Mouse (Mus musculus): ENCODE measurements around the gene Mki67. TPM values are rescaled to one million over a fixed set of nuclear protein-coding genes. Genes with fewer than 3 reads are reported as not detected.

The Mki67 gene
- polyA plus RNA-seq (2015; fragmentation: Nextera tagmentation; extraction: Ambion mirVana) = 47.3 and 48.4 TPM in 2 replicates

DNA sequence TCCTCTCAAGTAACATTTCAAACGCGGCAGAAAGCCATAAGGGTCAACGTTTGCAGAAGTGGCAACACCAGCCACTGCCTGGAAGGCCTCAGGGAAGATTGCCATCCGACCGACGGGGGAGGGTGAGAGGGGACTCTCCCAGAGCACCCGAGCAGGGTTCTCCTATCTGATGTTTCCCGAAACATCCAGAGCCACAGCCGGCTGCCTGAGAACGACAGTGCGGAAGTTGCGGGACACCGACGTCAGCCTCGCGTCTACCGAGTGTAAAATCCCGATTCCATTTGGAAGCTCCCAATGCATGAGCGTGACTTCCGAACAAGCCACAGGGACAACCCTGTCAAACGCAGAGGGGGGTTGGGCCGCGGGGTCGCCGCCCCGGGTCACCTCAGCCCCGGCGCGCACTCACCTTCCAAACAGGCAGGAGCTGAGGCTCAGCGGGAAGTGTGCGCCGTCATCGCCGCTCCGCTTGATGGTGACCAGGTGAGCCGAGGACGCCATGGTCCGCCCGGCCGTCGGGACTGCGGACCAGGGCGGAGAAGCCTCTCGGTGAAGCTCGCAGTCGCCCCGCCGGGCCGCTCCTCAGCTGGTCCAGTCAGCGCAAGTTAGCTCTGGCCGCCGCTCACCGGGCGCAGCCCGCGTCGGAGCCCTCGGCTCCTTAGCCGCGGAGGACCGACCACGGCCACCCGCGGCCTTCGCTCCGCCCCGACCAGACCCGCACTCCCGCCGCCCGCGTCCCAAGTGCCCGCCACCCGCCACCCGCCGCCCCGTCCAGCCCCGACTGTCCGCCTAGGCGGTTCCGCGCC is at the start of gene Mki67:
Gene Mki67 (minus strand): TSS at position 720 of the 803 bp plus-strand sequence.
- peak; percentile 54 for ATAC-seq (ENCODE audit: insufficient number of reproducible peaks, insufficient read depth, low FRiP score, low TSS enrichment, low read depth)
- Histone ChIP-seq H3K27me3 (no peaks in the 10 kb centered on the region), H3K4me2 (peak within 1 kb of the TSS; percentile 80), H3K4me1 (peaks cover 27% of the 10 kb centered on the region), H3K36me3 (0 out of 2 replicates have a peak, but pooled peaks cover 3% of the 10 kb centered on the region), H3K4me3 (peak within 1 kb of the TSS; percentile 91), H3K27ac (peak within 1 kb of the TSS; percentile 76), H3K9ac (peak within 1 kb of the TSS; percentile 93), H3K9me3 (no peaks in the 10 kb centered on the region)
- under 1% methylated on average over 82 of the region's 82 CpGs for WGBS

DNA sequence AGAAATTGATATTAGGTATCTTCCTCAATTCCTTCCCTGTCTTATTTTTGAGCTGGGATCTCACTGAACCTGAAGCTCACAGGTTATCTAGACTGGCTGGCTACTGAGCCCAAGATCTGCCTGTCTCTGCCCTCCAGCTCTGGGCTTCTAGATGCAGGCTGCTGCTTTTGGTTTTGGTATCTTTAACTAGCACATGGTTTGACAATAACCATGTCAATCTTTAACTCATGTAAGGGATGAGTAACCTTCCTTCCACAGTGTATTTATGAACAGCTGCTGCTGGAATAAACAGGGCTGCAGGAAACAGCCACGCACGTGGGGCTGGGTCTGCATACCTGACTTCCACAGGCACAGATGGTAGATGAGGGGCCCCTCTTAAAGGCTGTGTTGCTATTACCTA is 47.1 kb upstream of the Mki67 start:
- ATAC-seq (ENCODE audit: insufficient number of reproducible peaks, insufficient read depth, low FRiP score, low TSS enrichment, low read depth) = no peak
- H3K27me3 ChIP-seq = no peaks in the 10 kb centered on the region
- H3K4me2 ChIP-seq = no peak overlapping the region
- H3K36me3 ChIP-seq = no peaks in the 10 kb centered on the region
- H3K4me3 ChIP-seq = no peak overlapping the region
- no peak overlapping the region for H3K27ac ChIP-seq
- no peaks in the 10 kb centered on the region for H3K9me3 ChIP-seq
- no peak overlapping the region for H3K9ac ChIP-seq
- H3K4me1 ChIP-seq = no peaks in the 10 kb centered on the region
- 59% methylated on average over 2 of the region's 2 CpGs for WGBS

DNA sequence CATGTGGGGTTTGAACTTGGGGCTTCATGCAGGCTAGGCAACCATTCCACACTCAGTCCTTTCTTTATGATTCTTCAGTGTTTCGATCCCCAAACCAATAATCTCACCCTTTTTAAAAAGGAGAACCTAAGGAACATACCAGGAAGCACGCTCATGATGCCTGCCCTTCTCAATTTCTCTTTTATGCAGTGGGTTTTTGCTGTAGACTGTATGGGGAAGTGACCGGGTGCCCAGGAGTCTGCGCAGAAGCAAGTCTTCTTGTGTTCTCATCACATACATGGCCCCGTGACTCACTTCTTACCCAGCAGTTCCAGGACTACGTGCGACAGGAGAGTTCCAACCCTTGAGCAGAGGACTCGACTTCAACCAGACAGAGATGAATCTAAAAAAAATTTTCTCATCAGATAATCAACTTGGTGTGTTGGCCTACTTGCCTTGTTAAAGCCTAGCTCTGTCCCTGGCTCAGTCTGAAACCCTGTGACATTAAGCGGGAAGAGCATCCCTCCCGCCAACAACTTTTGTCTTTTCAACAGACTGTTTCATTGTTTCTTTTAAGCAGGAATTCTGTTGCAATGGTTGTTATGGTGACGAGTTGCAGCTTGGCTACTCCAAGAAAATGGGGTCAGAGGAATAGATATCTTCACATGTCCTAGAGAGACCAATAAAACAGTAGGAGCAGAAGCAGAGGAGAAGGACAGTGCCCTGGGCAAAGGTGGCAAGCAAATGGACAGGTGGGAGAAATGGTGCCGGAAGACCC is 42.8 kb upstream of the Mki67 start:
- Histone ChIP-seq H3K4me3 (no peak overlapping the region), H3K27ac (no peak overlapping the region), H3K4me2 (no peak overlapping the region), H3K9ac (no peak overlapping the region), H3K4me1 (no peaks in the 10 kb centered on the region), H3K9me3 (no peaks in the 10 kb centered on the region), H3K36me3 (no peaks in the 10 kb centered on the region), H3K27me3 (no peaks in the 10 kb centered on the region)
- 83% methylated on average over 12 of the region's 12 CpGs for WGBS
- no peak for ATAC-seq (ENCODE audit: insufficient number of reproducible peaks, insufficient read depth, low FRiP score, low TSS enrichment, low read depth)

DNA sequence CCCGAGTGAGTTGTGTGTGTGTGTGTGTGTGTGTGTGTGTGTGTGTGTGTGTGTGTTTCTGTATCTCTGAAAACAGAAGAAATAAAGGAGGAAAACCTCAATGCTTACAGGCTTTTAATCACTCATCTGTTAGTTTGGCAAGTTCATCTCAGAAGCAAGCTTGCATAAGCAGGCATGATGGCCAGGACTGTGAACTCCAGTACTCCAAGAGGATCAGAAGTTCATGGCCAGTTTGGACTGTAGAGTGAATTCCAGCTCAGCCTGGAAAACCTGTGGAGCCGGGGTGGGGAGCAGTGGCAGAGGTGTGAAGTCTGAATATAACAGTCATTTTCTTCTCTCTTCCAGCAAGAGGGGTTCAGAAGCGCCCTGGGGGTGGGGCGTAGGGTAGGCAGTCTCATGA is 42.0 kb upstream of the Mki67 start:
- Histone ChIP-seq H3K9me3 (no peaks in the 10 kb centered on the region), H3K9ac (no peak overlapping the region), H3K27ac (no peak overlapping the region), H3K4me3 (no peak overlapping the region), H3K36me3 (no peaks in the 10 kb centered on the region), H3K27me3 (no peaks in the 10 kb centered on the region), H3K4me1 (no peaks in the 10 kb centered on the region), H3K4me2 (no peak overlapping the region)
- WGBS = 69% methylated on average over 4 of the region's 4 CpGs
- ATAC-seq (ENCODE audit: insufficient number of reproducible peaks, insufficient read depth, low FRiP score, low TSS enrichment, low read depth) = no peak

DNA sequence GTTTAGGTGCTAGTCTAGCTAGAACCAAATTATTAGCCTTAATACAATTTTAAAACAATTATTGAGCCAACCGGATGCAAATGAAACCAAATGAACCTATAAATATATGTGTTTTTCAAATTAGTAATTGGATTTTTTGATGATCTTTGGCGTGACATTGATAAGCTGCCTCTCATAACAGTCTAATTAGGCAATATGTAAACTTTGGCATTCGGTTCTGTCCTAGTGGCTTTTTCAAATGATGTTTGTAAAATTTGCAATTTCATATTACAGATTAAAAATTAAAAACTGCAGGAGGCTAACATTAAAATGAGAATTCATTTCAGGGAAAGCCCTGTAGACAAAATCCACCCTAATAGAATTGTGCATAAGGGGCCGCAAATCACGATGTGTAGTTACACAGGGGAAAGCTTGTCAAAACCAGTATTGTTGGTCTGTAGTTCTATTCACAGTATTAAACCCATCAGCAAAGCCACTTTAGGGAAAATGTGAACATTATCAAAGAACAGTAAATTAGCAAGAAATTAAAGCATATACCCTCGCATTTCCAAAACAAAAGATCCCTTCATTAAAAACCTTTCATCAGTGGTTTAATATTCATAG is 40.9 kb upstream of the Mki67 start:
- no peak overlapping the region for H3K4me3 ChIP-seq
- no peak for ATAC-seq (ENCODE audit: insufficient number of reproducible peaks, insufficient read depth, low FRiP score, low TSS enrichment, low read depth)
- H3K27ac ChIP-seq = no peak overlapping the region
- no peaks in the 10 kb centered on the region for H3K9me3 ChIP-seq
- no peaks in the 10 kb centered on the region for H3K27me3 ChIP-seq
- H3K4me1 ChIP-seq = no peaks in the 10 kb centered on the region
- no peak overlapping the region for H3K9ac ChIP-seq
- 86% methylated on average over 6 of the region's 6 CpGs for WGBS
- no peaks in the 10 kb centered on the region for H3K36me3 ChIP-seq
- no peak overlapping the region for H3K4me2 ChIP-seq

DNA sequence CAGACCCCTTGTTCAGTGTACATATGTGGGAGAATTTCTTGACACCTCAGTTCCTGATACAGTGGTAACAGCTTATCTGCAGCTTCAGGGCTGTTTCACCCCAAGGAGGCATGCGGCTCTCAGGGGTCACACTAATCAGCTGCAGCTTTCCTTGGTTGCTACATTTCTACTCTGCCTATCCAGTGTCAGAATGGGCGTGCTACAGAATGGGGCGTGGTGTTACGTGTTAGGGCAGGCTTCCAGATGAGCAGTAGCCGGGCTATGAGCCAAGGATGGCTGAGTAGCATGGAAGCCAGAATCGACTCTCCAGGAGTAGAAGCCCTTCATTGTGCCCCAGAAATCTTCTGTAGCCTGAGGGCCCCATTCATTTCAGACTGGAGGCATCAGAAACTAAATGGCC is 32.8 kb upstream of the Mki67 start:
- 28% methylated on average over 6 of the region's 6 CpGs for WGBS
- 0 out of 2 replicates have a peak, but pooled peaks have one; percentile 52 for ATAC-seq (ENCODE audit: insufficient number of reproducible peaks, insufficient read depth, low FRiP score, low TSS enrichment, low read depth)
- H3K27ac ChIP-seq = no peak overlapping the region

DNA sequence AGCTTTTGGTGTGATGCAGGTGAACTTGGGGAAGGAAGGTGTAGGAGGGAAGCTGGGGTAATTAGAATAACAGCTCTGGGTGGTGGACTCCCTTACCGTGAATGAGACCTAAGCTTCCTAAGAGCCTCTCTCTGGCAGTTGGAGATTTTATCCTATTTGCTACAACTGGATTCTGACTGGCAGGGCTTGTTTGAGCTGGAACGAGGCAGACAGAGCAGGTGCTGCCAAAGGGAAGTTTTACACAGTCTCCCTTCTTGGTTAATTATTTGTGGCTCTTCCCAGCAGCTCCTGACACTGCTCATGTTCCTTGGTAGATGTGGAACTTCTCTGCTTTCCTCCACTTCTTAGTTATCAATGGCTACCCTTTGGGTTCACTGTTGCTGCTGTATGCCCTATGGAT is 30.9 kb upstream of the Mki67 start:
- H3K4me3 ChIP-seq = no peak overlapping the region
- H3K9ac ChIP-seq = no peak overlapping the region
- ATAC-seq (ENCODE audit: insufficient number of reproducible peaks, insufficient read depth, low FRiP score, low TSS enrichment, low read depth) = no peak
- peaks cover 18% of the 10 kb centered on the region for H3K4me1 ChIP-seq
- no peaks in the 10 kb centered on the region for H3K27me3 ChIP-seq
- WGBS = 53% methylated on average over 2 of the region's 2 CpGs
- H3K27ac ChIP-seq = no peak overlapping the region
- no peak overlapping the region for H3K4me2 ChIP-seq
- no peaks in the 10 kb centered on the region for H3K9me3 ChIP-seq
- H3K36me3 ChIP-seq = no peaks in the 10 kb centered on the region

More for the DNA sequence above, 32.8 kb upstream of the Mki67 start:
- Histone ChIP-seq H3K4me3 (no peak overlapping the region), H3K36me3 (no peaks in the 10 kb centered on the region), H3K9me3 (no peaks in the 10 kb centered on the region), H3K4me2 (no peak overlapping the region), H3K4me1 (peaks cover 18% of the 10 kb centered on the region), H3K9ac (no peak overlapping the region), H3K27me3 (no peaks in the 10 kb centered on the region)

DNA sequence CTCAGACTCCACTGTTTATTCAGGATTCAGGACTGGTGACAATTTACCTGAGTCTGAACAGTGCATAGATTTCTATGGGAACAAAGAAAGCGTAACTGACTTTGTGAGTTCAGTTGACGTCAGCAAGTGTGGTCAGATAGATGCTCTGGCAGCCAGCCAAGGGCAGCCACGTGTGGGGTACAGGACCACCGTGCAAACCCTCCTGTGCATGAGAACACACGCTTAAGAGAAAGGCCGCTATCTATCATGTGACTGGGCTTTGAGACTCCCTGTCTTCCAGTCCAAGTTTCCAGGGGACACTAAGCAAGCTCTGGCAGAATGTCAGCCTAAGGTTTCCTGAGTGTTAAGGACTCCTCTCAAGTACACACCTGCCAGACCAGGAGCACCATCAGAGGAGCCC is 30.4 kb upstream of the Mki67 start:
- ATAC-seq (ENCODE audit: insufficient number of reproducible peaks, insufficient read depth, low FRiP score, low TSS enrichment, low read depth) = no peak
- H3K27ac ChIP-seq = no peak overlapping the region
- H3K4me3 ChIP-seq = no peak overlapping the region
- no peaks in the 10 kb centered on the region for H3K27me3 ChIP-seq
- H3K9me3 ChIP-seq = no peaks in the 10 kb centered on the region
- peaks cover 18% of the 10 kb centered on the region for H3K4me1 ChIP-seq
- no peak overlapping the region for H3K9ac ChIP-seq
- 48% methylated on average over 6 of the region's 6 CpGs for WGBS
- no peak overlapping the region for H3K4me2 ChIP-seq
- no peaks in the 10 kb centered on the region for H3K36me3 ChIP-seq

DNA sequence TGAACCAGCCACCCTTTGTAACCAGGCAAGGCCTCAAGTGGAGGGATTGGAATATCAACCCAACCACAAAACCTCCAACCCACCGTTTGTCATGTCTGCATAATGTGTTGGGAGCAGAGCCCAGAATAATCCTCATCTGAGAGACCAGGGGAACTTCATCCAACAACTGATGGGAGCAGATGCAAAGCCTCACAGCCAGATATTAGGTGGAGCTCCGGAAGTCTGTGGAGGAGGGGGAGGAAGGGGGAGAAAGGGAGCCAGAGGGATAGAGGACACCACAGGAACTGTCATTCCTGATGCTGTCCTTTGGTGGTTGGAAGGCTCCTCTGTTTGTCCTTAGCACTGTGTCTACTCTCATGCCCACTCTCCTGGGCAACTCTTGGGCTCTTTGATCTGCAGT is 28.9 kb upstream of the Mki67 start:
- Histone ChIP-seq H3K9ac (no peak overlapping the region), H3K4me2 (no peak overlapping the region), H3K36me3 (no peaks in the 10 kb centered on the region), H3K4me3 (no peak overlapping the region), H3K27ac (no peak overlapping the region), H3K4me1 (peaks cover 23% of the 10 kb centered on the region), H3K27me3 (no peaks in the 10 kb centered on the region), H3K9me3 (no peaks in the 10 kb centered on the region)
- 38% methylated on average over 2 of the region's 2 CpGs for WGBS
- ATAC-seq (ENCODE audit: insufficient number of reproducible peaks, insufficient read depth, low FRiP score, low TSS enrichment, low read depth) = no peak

DNA sequence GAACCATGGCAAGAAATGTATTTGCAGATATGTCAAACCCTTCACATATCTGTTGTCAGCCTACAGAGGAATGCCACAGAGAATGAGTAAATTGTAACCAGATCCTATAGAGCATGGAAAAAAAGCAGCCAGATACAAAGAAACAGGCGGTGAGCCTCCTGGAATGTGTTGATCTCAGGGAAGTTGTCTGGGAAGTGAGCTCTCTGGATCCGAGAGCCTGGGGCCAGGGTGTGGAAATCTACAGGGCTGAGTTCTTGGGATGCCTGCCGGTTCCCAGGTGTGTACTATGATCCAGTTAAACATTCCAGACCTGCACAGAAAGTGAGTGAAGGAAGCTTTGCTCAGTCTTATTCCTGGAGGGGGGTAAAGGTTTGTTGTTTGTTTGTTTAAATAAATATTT is 24.3 kb upstream of the Mki67 start:
- Histone ChIP-seq H3K27ac (0 out of 2 replicates have a peak overlapping the region, but pooled peaks have one; percentile 22), H3K4me3 (no peak overlapping the region)

DNA sequence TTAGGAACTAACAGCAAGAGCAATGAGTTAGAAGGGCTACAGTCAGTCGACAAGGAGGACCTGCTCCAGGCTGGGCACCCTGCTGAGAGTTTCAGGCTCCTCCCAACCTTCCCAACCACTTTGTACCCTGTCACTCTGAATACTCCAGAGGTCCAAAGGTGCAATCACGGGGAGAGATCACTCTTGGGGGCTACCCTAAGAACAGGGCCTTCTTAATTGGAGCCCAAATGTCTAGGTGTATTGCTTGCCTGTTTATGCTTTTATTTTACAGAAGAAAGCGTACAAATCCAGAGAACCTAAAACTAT is 20.4 kb upstream of the Mki67 start:
- H3K4me2 ChIP-seq = no peak overlapping the region
- no peaks in the 10 kb centered on the region for H3K36me3 ChIP-seq
- WGBS = 32% methylated on average over 3 of the region's 3 CpGs
- no peaks in the 10 kb centered on the region for H3K9me3 ChIP-seq
- no peak for ATAC-seq (ENCODE audit: insufficient number of reproducible peaks, insufficient read depth, low FRiP score, low TSS enrichment, low read depth)
- no peak overlapping the region for H3K27ac ChIP-seq
- no peaks in the 10 kb centered on the region for H3K27me3 ChIP-seq
- peaks cover 21% of the 10 kb centered on the region for H3K4me1 ChIP-seq
- H3K9ac ChIP-seq = no peak overlapping the region
- no peak overlapping the region for H3K4me3 ChIP-seq

More for the DNA sequence above, 24.3 kb upstream of the Mki67 start:
- H3K36me3 ChIP-seq = no peaks in the 10 kb centered on the region
- H3K9ac ChIP-seq = no peak overlapping the region
- H3K4me2 ChIP-seq = no peak overlapping the region
- no peaks in the 10 kb centered on the region for H3K27me3 ChIP-seq
- no peak for ATAC-seq (ENCODE audit: insufficient number of reproducible peaks, insufficient read depth, low FRiP score, low TSS enrichment, low read depth)
- no peaks in the 10 kb centered on the region for H3K9me3 ChIP-seq
- H3K4me1 ChIP-seq = peaks cover 19% of the 10 kb centered on the region
- WGBS = 18% methylated on average over 3 of the region's 3 CpGs

Data from embryonic facial prominence, embryonic 13.5 days (tissue).